Mouse (Mus musculus) cerebellum, adult 18-20 months (tissue): Measurements from ENCODE around the gene Cant1.

ENCODE experiments used
- DNase-seq, 2 experiments: peaks; one replicate each; pipeline ENCODE4 v3.0.0; 2021

Cant1 gene

GRCm38 (mm10) chr11:118369251-118369650 is 49.6 kb downstream of the Cant1 start:
- no peak for DNase-seq

GRCm38 (mm10) chr11:118368330-118368729 is 50.6 kb downstream of the Cant1 start:
- no peak for DNase-seq

- no peak for DNase-seq
Observed at GRCm38 (mm10) chr11:118366559-118366958, 52.3 kb downstream of the Cant1 start.

GRCm38 (mm10) chr11:118366108-118366507 is 52.8 kb downstream of the Cant1 start:
- DNase-seq: no peak

GRCm38 (mm10) chr11:118365171-118365570 is 53.7 kb downstream of the Cant1 start:
- no peak for DNase-seq

- DNase-seq: no peak
Observed at GRCm38 (mm10) chr11:118364021-118364420, 54.9 kb downstream of the Cant1 start.

- DNase-seq: no peak
Observed at GRCm38 (mm10) chr11:118362971-118363518, 55.8 kb downstream of the Cant1 start.

GRCm38 (mm10) chr11:118362501-118362900 is 56.4 kb downstream of the Cant1 start:
- no peak for DNase-seq

- no peak for DNase-seq
Observed at GRCm38 (mm10) chr11:118360907-118361341, 58.0 kb downstream of the Cant1 start.

GRCm38 (mm10) chr11:118360491-118360890 is 58.4 kb downstream of the Cant1 start:
- DNase-seq: no peak
